Mouse (Mus musculus): ENCODE measurements at regions not wholly inside any gene's neighbourhood (a gene's known extent, or its start where the extent isn't known, plus 50 kb on each side); places are given as distances from the start of the nearest gene placed in this dataset.

DNA sequence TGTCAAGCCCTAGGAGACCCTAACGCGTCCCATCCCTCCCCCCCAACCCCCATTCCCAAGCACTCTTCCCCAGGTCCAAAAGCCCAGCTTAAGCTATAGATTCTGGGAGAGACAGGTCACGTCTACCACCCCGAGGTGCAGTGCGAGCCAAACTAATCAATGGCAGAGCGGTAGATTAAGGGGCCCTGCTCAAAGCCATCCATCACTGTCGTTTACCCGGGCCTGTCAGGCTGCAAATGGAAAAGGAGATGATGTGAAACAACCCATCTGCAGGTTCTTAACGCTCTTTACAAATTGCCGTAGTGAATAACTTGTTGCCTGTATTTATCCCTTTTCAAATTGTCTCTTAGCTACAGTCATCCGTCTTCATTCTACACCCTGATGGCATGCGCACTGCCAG lies 126.2 kb upstream of the Nectin1 start:
- no peak for DNase-seq (ENCODE audit: low read depth)

GRCm38 (mm10) chr9:43627558-43627957 lies 116.2 kb upstream of the Nectin1 start:
- DNase-seq (ENCODE audit: low read depth), result no peak

- DNase-seq (ENCODE audit: low read depth), result no peak
These were observed 115.0 kb upstream of the Nectin1 start for GRCm38 (mm10) chr9:43628786-43629185.

DNA sequence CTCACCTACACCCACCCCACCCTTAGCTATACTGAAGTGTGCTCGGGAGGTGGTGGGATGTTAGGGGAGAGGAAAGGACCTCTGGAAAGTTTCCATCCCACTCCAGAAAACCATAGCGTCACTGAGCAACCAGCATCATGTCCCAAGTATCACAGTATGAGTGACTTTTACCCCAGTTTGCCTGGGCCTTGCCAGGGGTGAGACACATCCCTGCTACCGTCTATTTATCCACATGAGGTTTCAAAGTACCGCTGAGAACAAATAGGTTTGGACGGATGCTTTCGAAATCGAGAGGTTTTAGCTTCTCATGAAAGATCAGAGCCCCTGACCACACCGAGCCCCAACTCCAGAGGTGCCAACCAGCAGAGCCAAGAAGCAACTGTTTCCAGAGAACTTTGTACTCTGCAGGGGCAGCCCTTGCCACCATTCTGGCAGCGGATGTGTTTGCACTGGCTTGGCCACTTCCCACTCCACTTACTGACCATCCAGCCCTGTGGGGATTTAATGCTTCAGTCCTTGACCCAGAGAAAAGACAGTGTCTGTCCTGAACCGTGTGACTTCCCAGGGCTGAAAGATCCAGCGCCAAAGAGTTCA lies 107.3 kb upstream of the Nectin1 start:
- no peak for DNase-seq (ENCODE audit: low read depth)

- no peak for DNase-seq (ENCODE audit: low read depth)
These were observed 85.6 kb upstream of the Nectin1 start for GRCm38 (mm10) chr9:43658186-43658585.

GRCm38 (mm10) chr9:43659237-43659636 lies 84.5 kb upstream of the Nectin1 start:
- DNase-seq (ENCODE audit: low read depth), result no peak

DNA sequence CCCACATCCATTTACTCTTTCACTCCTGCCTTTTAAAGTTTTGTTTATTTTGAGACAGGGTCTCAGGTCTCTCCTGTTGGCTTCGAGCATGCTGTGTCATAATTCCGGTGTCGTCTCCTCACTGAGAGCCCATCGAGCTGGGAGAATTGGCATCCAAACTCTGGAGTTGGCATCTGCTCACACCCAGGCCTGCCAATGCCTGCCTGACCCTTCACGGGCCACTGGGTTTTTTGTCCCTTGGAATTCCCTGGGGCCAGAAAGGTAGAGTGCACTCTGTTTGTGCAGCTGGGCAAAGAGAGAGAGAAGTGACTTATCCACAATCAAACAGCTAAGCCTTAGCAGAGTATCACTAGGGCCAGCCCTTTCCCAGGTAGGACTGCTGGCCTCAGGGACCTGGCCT lies 83.6 kb upstream of the Nectin1 start:
- no peak for DNase-seq (ENCODE audit: low read depth)

DNA sequence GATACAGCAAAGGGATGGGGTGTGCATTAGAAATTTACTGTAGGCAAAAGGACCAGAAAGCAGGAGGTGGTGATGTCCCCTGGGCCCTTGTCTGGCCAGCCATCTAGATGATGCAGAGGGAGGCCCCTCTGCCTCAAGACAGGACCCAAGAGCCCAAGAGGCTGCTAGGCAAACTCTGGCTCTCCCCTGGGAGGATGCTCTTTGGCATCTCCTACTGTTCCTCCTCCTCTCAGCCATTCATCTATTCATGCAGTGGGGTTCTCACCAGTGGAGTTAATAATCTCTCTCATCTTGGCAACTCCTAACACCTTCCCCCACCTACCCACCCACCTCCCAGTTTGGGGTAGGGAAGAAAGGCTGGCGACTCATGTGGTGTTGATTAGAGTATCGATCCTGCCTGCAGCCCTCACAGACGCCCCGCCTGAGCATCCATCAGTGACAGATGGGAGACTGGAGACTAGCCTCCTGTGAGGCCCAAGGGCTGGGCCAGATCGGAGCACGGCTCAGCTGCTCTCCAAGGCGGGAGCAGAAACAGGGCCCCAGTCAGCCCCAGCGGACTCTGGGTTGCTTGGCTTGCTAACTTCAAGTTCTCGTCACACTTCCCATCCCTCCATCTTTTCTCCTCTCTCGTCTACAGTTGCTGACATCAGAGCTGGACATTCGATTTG lies 82.8 kb upstream of the Nectin1 start:
- no peak for DNase-seq (ENCODE audit: low read depth)

DNA sequence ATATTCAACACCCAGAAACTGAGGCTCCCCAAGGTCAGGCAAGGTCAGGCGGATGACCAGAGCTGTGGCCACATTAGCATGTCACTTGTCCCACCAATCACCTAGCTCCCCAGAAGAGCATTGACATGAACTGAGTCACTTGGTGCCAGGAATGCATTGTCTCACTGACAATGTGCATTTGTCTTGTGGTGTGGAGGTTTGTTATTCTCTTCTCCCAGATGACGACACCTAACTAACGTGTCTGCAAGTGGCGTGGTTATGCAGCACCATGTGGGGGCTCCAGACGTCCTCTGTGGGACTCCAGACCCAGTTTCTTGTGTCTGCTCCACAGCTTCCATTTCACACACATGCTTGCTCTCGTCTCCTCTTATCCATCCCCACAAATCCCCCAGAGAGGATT lies 82.1 kb upstream of the Nectin1 start:
- no peak for DNase-seq (ENCODE audit: low read depth)

GRCm38 (mm10) chr9:43667386-43667785 lies 76.4 kb upstream of the Nectin1 start:
- no peak for DNase-seq (ENCODE audit: low read depth)

GRCm38 (mm10) chr9:43667974-43668373 lies 75.8 kb upstream of the Nectin1 start:
- no peak for DNase-seq (ENCODE audit: low read depth)

- DNase-seq (ENCODE audit: low read depth), result no peak
These were observed 75.1 kb upstream of the Nectin1 start for GRCm38 (mm10) chr9:43668731-43669130.

DNA sequence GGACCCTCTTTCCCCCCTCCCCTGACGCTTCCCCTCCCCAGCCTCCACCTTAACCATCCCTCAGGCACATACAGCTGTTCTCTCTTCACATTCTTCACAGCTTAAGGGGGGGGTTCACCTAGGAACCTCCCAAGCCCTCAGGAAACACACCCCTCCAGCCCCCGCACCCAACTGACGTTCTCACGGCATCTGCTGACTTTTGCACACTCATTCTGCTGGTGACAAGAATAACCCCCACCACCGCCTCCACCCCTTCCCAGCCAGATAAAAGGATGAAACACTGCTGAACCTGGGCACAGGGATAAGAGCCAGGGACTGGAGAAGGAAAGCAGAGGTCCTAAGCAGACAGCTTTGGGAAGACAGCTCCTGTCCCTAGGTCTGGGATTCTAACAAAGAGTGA lies 73.2 kb upstream of the Nectin1 start:
- DNase-seq (ENCODE audit: low read depth), result no peak

DNA sequence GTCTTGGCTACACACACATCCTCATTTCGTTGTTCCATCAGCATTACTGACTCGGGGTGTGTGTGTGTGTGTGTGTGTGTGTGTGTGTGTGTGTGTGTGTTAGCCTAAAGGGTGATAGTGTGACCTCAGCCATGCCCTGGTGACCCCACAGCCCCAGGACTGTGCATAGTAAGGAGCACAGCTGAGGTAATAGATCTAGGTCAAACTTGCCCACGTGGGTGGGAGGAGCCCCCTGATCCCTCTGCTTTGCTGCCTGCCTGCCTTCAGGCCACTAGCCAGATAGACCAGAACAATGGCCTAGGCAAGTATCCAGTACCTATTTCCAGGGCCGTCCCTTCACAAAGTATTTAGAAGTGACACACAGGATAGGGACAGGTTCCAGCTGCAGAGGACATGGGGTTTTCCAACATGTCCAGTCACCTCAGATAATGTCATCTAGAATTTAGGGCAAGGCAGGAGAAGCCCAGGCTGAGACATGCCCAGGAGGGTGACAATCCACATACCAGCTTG lies 70.6 kb upstream of the Nectin1 start:
- no peak for DNase-seq (ENCODE audit: low read depth)

- no peak for DNase-seq (ENCODE audit: low read depth)
These were observed 69.5 kb upstream of the Nectin1 start for GRCm38 (mm10) chr9:43674321-43674720.

GRCm38 (mm10) chr9:43676011-43676410 lies 67.8 kb upstream of the Nectin1 start:
- DNase-seq (ENCODE audit: low read depth), result no peak

DNA sequence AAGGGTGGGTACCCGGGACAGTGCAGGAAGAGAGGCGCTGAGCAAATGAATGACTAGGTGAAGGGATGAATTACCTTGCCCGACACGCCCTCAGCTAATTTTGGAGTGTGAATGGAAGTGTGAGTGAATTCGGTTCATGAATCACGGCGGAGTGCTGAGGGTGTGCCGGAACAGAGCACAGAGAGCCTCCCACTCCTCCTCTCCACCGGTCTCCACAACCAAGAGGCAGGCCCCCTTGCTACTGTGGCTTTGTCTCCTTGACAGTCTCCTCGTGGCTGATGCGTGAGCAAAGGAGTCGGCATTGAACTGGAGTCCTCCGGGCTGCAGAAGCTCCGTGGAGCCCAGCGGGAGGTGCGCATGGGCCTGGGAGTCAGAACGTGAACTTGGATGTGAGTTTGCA lies 64.5 kb upstream of the Nectin1 start:
- no peak for DNase-seq (ENCODE audit: low read depth)

- DNase-seq (ENCODE audit: low read depth), result no peak
These were observed 62.5 kb upstream of the Nectin1 start for GRCm38 (mm10) chr9:43681317-43681716.

DNA sequence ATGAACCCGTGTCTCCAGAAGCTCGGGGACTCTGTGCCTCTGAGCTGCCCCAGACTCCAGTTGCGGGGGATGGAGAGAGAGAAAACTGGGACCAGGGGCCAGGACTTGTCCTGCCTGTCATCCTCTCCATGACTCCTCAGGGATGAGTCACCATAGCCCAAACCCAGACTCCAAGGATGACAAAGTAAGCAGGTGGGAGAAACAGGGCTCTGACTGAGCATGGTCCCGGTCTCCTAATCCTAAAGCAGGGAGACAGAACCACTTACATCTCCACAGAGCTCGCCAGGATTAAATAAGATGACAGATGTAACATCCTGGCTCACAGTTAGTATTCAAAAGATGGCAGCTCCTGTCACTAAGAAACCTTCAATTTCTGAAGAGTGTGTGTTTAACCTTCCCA lies 61.7 kb upstream of the Nectin1 start:
- no peak for DNase-seq (ENCODE audit: low read depth)

DNA sequence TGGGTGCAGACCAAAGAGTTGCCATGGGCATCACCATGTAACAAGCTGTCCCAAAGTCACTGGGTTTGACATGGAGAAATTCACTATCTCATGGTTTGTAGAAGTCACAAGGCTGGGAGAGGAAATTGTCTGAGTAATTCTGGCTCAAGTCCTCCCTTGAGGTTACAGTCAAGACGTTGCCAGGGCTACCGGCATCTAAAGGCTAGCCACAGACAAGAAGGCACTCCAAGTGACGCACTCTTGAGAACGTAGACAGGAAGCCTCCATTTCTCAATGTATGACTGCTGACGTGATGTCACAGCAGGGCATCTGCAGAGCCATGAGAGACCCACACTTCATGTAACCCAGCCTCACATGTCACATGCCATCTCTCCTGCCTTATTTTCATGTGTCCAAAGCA lies 59.2 kb upstream of the Nectin1 start:
- peak; percentile 65 for DNase-seq (ENCODE audit: low read depth)

DNA sequence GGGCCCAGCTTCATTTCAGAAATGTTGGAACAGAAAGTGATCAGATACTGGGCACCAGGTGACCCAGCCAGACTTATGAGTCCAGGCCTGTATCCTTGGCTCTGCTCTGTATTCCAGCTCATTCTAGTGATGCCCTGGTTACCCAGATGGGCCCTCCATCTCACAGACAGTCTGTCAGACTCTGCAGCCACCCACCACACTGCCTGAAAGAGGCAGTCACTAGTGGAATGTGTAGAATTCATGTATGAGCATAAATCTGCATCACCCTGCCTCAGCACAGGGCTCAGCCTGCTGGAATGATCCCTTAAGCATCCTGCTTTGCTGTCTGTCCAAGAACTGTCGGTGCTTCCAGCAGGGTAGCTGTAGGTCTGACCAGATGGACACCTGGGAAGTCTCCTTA lies 51.8 kb upstream of the Nectin1 start:
- no peak for DNase-seq (ENCODE audit: low read depth)

- DNase-seq (ENCODE audit: low read depth), result no peak
These were observed 51.2 kb upstream of the Nectin1 start for GRCm38 (mm10) chr9:43692538-43692937.
